Mouse (Mus musculus): ENCODE measurements around the gene Sox8. TPM values are rescaled to one million over a fixed set of nuclear protein-coding genes. Genes with fewer than 3 reads are reported as not detected.
A peak's percentile ranks its signal among the peaks of the same experiment; 100 is the strongest.

Sox8 gene
- total RNA-seq, 4 experiments from 2014 or later: 0.19 to 0.76 (median 0.70) TPM

- no peak for DNase-seq (ENCODE audit: low spot score in 2 of 2)
Observed at GRCm38 (mm10) chr17:25555666-25556629, 14.5 kb downstream of the Sox8 start.

GRCm38 (mm10) chr17:25555159-25555558 lies 15.3 kb downstream of the Sox8 start:
- no peak for DNase-seq (ENCODE audit: low spot score in 2 of 2)

GRCm38 (mm10) chr17:25551313-25551712 lies 19.2 kb downstream of the Sox8 start:
- no peak for DNase-seq (ENCODE audit: low spot score in 2 of 2)

- DNase-seq (ENCODE audit: low spot score in 2 of 2): no peak
Observed at GRCm38 (mm10) chr17:25550020-25550419, 20.5 kb downstream of the Sox8 start.

- no peak for DNase-seq (ENCODE audit: low spot score in 2 of 2)
Observed at GRCm38 (mm10) chr17:25547026-25547425, 23.5 kb downstream of the Sox8 start.

GRCm38 (mm10) chr17:25541768-25542167 lies 28.7 kb downstream of the Sox8 start:
- DNase-seq (ENCODE audit: low spot score in 2 of 2): no peak

- DNase-seq (ENCODE audit: low spot score in 2 of 2): no peak
Observed at GRCm38 (mm10) chr17:25540731-25541130, 29.8 kb downstream of the Sox8 start.

- peak in 1 of 2 experiments; percentile 25 for DNase-seq (ENCODE audit: low spot score in 2 of 2)
Observed at GRCm38 (mm10) chr17:25538945-25539875, 31.3 kb downstream of the Sox8 start.

- DNase-seq (ENCODE audit: low spot score in 2 of 2): no peak
Observed at GRCm38 (mm10) chr17:25530357-25531022, 40.0 kb downstream of the Sox8 start.

GRCm38 (mm10) chr17:25522080-25522479 lies 48.4 kb downstream of the Sox8 start:
- no peak for DNase-seq (ENCODE audit: low spot score in 2 of 2)

GRCm38 (mm10) chr17:25520492-25520891 lies 50.0 kb downstream of the Sox8 start:
- DNase-seq (ENCODE audit: low spot score in 2 of 2): no peak

GRCm38 (mm10) chr17:25519511-25519910 lies 51.0 kb downstream of the Sox8 start:
- no peak for DNase-seq (ENCODE audit: low spot score in 2 of 2)

- no peak for DNase-seq (ENCODE audit: low spot score in 2 of 2)
Observed at GRCm38 (mm10) chr17:25518144-25518543, 52.3 kb downstream of the Sox8 start.

- DNase-seq (ENCODE audit: low spot score in 2 of 2): no peak
Observed at GRCm38 (mm10) chr17:25516315-25516714, 54.2 kb downstream of the Sox8 start.

Other genes starting within 250 kb of the Sox8 start
- gene Tpsab1, start 225.1 kb downstream of the Sox8 start, total RNA-seq (2022): 1 to 10 TPM in 3 of 4 experiments, under 1 TPM in 1; 0.29 to 2.2 (median 1.2) TPM
- 1 to 10 TPM; 1.7 to 5.9 (median 3.9) TPM for gene Tpsb2, start 204.4 kb downstream of the Sox8 start, total RNA-seq (2022)
- gene Tpsg1, start 201.4 kb downstream of the Sox8 start, total RNA-seq (2022): not detected
- gene Cacna1h, start 136.9 kb downstream of the Sox8 start, total RNA-seq (2022): 1 to 10 TPM in 3 of 4 experiments, under 1 TPM in 1; 0.68 to 1.7 (median 1.6) TPM
- not detected for gene Tekt4, start 116.1 kb downstream of the Sox8 start, total RNA-seq (2022)
- gene Sstr5, start 73.4 kb downstream of the Sox8 start, total RNA-seq (2022): not detected
- 10 to 100 TPM; 10.4 to 14.1 (median 10.8) TPM for gene Lmf1, start 8.4 kb upstream of the Sox8 start, total RNA-seq (2022)
- gene Gng13, start 146.5 kb upstream of the Sox8 start, total RNA-seq (2022): not detected
- gene Chtf18, start 156.7 kb upstream of the Sox8 start, total RNA-seq (2022): 1 to 10 TPM in 1 of 4 experiments, under 1 TPM in 3; 0.87 to 1.4 (median 0.94) TPM
- gene Rpusd1, start 157.0 kb upstream of the Sox8 start, total RNA-seq (2022): 1 to 10 TPM; 2.4 to 3.5 (median 3.1) TPM
- not detected for gene Mslnl, start 165.4 kb upstream of the Sox8 start, total RNA-seq (2022)
- gene Msln, start 183.7 kb upstream of the Sox8 start, total RNA-seq (2022): under 1 TPM in 2 of 4 experiments, not detected in 2; 0.13 TPM
- 10 to 100 TPM; 24.4 to 29.6 (median 26.5) TPM for gene Narfl, start 203.1 kb upstream of the Sox8 start, total RNA-seq (2022)
- 10 to 100 TPM in 3 of 4 experiments, 1 to 10 TPM in 1; 9.4 to 12.1 (median 10.1) TPM for gene Haghl, start 215.0 kb upstream of the Sox8 start, total RNA-seq (2022)
- gene Ccdc78, start 215.9 kb upstream of the Sox8 start, total RNA-seq (2022): not detected
- 10 to 100 TPM; 46.3 to 53.3 (median 47.6) TPM for gene Fam173a, start 222.2 kb upstream of the Sox8 start, total RNA-seq (2022)
- gene AC134908.4, start 225.0 kb upstream of the Sox8 start, total RNA-seq (2022): 1 to 10 TPM in 1 of 4 experiments, not detected in 3; 1.2 TPM
- 10 to 100 TPM; 39.6 to 52.1 (median 46.8) TPM for gene Metrn, start 226.4 kb upstream of the Sox8 start, total RNA-seq (2022)
- gene Fbxl16, start 238.4 kb upstream of the Sox8 start, total RNA-seq (2022): 1 to 10 TPM in 1 of 4 experiments, under 1 TPM in 3; 0.27 to 1.0 (median 0.71) TPM